Mouse (Mus musculus) midbrain, embryonic 10.5 days (tissue): ENCODE measurements at regions not wholly inside any gene's neighbourhood (a gene's known extent, or its start where the extent isn't known, plus 50 kb on each side); places are given as distances from the start of the nearest gene placed in this dataset.
A peak's percentile ranks its signal among the peaks of the same experiment; 100 is the strongest.

Experiments used
- DNase-seq: peaks from one replicate; pipeline ENCODE4 v3.0.0-alpha.2; 2017; ENCODE audit warnings: low spot score
- H3K27ac ChIP-seq: fragments of 300-500 bp; sonication (generic); replicated peaks from 2 replicates; pipeline ENCODE4 v1.5.1; 2016; ENCODE audit warnings: mild to moderate bottlenecking
- H3K27me3 ChIP-seq: fragments of 300-500 bp; sonication (generic); 2 replicates; pipeline ENCODE4 v1.6.1; 2016; ENCODE audit warnings: low read depth, mild to moderate bottlenecking; ENCODE audit not compliant: poor library complexity, severe bottlenecking
- H3K36me3 ChIP-seq: fragments of 300-500 bp; sonication (generic); 2 replicates; pipeline ENCODE4 v1.6.1; 2016; ENCODE audit warnings: mild to moderate bottlenecking, moderate library complexity
- H3K4me1 ChIP-seq: fragments of 300-500 bp; sonication (generic); 2 replicates; pipeline ENCODE4 v1.6.1; 2016
- H3K4me3 ChIP-seq: fragments of 300-500 bp; sonication (generic); 2 replicates; pipeline ENCODE4 v1.5.1; 2016; ENCODE audit warnings: mild to moderate bottlenecking, moderate library complexity
- H3K9me3 ChIP-seq: fragments of 300-500 bp; sonication (generic); replicated peaks from 2 replicates; pipeline ENCODE4 v1.6.1; 2016; ENCODE audit warnings: mild to moderate bottlenecking
- WGBS: fragments of 180-500 bp; shearing (Covaris S2); methylation state at CpG from one replicate; pipeline ENCODE4 v1.1.7; 2016; 5-methylcytosine and 5-hydroxymethylcytosine counted together

- Histone ChIP-seq H3K4me1 (peaks cover 8% of the 10 kb centered on the region), H3K4me3 (no peak overlapping the region), H3K9me3 (no peaks in the 10 kb centered on the region), H3K27ac (no peak overlapping the region), H3K27me3 (no peaks in the 10 kb centered on the region), H3K36me3 (no peaks in the 10 kb centered on the region)
- no peak for DNase-seq
- 76% methylated on average over 2 of the region's 2 CpGs for WGBS
Measured at GRCm38 (mm10) chr15:59886036-59886435, 130.4 kb downstream of the 4933412E24Rik start.

DNA sequence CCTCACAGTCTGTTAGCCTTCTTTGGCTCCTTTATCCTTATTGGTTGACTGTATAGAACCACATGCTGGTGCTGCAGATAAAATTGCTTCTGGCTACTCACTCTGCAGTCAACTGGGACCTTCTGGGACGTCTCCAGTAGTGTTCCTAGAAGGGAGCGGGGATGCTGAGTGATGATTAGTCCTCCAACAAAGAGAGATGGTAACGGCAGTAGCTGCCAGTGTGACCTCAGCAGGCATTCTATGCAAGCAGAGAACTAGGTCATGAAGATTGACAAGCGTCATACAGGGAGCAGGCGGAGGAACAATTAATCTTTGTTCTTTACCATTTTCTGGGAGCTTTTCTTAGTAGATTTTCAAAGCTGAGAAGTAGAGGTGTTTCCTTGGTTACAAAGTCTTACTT lies 134.0 kb downstream of the 4933412E24Rik start:
- Histone ChIP-seq H3K9me3 (no peaks in the 10 kb centered on the region), H3K4me3 (no peak overlapping the region), H3K4me1 (0 out of 2 replicates have a peak, but pooled peaks cover 2% of the 10 kb centered on the region), H3K27me3 (no peaks in the 10 kb centered on the region), H3K27ac (no peak overlapping the region), H3K36me3 (no peaks in the 10 kb centered on the region)
- 82% methylated on average over 5 of the region's 5 CpGs for WGBS
- DNase-seq = no peak

- Histone ChIP-seq H3K4me1 (no peaks in the 10 kb centered on the region), H3K27me3 (no peaks in the 10 kb centered on the region), H3K4me3 (no peak overlapping the region), H3K27ac (no peak overlapping the region), H3K36me3 (no peaks in the 10 kb centered on the region), H3K9me3 (no peaks in the 10 kb centered on the region)
- DNase-seq = no peak
- 90% methylated on average over 5 of the region's 5 CpGs for WGBS
Measured at GRCm38 (mm10) chr15:59880426-59880825, 136.0 kb downstream of the 4933412E24Rik start.

GRCm38 (mm10) chr15:59879311-59879710 lies 137.1 kb downstream of the 4933412E24Rik start:
- Histone ChIP-seq H3K36me3 (no peaks in the 10 kb centered on the region), H3K4me1 (no peaks in the 10 kb centered on the region), H3K27ac (no peak overlapping the region), H3K9me3 (no peaks in the 10 kb centered on the region), H3K4me3 (no peak overlapping the region), H3K27me3 (no peaks in the 10 kb centered on the region)
- DNase-seq = no peak
- 86% methylated on average over 4 of the region's 4 CpGs for WGBS

DNA sequence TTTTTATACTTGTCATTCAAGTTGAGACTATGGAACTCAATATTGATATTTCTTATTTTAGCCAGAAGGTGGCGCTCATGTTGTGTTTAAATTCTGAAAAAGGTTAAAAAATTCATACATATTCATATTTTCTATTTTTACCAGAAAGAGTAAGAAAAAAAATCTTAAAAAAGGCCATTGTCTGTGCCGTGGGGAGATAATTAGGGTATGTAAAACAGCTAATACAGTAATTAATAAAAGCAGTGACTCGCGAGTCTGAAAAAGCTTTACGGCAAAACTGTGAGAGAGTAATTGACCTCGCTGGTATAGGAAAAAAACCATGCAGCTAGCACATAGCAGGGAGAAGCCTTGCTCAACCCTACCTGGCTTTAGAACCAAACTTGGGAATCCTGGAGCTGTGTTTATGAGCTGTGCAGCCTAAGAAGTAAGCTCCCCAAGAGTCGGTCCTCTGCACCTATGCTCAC lies 140.1 kb downstream of the 4933412E24Rik start:
- Histone ChIP-seq H3K27ac (no peak overlapping the region), H3K9me3 (no peaks in the 10 kb centered on the region), H3K27me3 (no peaks in the 10 kb centered on the region), H3K36me3 (no peaks in the 10 kb centered on the region), H3K4me1 (no peaks in the 10 kb centered on the region), H3K4me3 (no peak overlapping the region)
- DNase-seq = no peak
- WGBS = 81% methylated on average over 7 of the region's 7 CpGs

DNA sequence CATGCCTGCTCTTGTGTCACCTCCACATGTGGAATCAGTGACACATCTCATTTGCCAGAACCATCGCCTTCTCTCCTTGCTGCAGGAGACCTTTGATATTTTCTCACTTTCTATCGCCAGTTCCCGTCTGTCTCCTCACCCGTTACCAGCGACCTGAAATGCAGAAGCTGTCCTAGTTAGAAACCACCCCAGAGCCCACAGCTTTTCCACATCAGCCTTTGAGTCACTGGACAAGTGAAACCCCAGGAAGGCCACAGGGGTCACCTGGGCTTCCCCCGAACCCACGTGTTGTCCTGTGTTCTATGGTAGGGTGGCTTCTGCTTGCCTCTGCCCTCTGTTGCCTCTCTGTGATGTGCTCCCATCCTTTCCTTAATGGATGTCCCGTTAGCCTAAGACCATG lies 149.7 kb downstream of the 4933412E24Rik start:
- Histone ChIP-seq H3K27me3 (no peaks in the 10 kb centered on the region), H3K9me3 (peaks cover 6% of the 10 kb centered on the region; the same call in 1 of the 2 replicates), H3K27ac (no peak overlapping the region), H3K36me3 (no peaks in the 10 kb centered on the region), H3K4me3 (no peak overlapping the region), H3K4me1 (no peaks in the 10 kb centered on the region)
- 93% methylated on average over 8 of the region's 8 CpGs for WGBS
- no peak for DNase-seq

DNA sequence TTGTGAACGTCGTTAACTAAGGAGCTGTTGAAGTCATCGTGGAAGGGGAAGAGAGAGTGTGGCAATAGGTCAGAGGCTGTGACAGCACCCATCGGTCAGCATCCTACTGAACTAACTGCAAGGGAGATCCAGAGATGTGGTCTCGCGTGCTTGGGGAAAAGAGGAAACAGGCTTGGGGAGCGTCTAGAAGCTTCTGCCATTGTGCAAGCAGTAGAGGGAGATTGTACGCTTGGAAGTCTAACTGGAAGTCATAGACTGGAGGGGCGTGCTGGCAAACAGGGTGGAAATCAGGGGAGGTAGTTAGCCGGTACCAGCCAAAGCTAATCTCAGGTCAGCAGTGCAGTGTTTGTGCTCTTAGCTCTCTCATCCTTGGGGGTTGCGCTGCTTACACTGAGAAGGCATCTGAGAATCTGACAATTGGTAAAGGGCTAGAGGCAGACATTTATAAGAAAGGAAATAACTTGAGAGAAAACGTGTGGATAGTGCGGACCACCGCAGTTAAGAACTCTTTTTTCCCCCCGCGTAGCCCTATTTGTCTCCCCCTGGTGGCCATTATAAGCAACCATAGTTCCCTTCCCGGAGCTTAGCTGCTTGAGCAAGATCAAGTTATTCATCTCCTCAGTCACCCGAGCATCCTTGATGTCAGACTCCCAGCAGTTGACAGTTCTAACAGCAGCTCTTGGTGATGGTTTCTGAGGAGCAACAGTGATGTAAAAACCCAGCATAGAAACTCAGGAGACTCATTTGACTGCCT lies 151.5 kb downstream of the 4933412E24Rik start:
- peak; percentile 36 for DNase-seq
- H3K36me3 ChIP-seq = no peaks in the 10 kb centered on the region
- no peak overlapping the region for H3K4me3 ChIP-seq
- H3K27ac ChIP-seq = no peak overlapping the region
- no peaks in the 10 kb centered on the region for H3K27me3 ChIP-seq
- no peaks in the 10 kb centered on the region for H3K4me1 ChIP-seq
- WGBS = 60% methylated on average over 18 of the region's 18 CpGs
- H3K9me3 ChIP-seq = peaks cover under 1% of the 10 kb centered on the region; the same call in 1 of the 2 replicates

- Histone ChIP-seq H3K4me3 (no peak overlapping the region), H3K27me3 (no peaks in the 10 kb centered on the region), H3K36me3 (no peaks in the 10 kb centered on the region), H3K9me3 (no peaks in the 10 kb centered on the region), H3K4me1 (no peaks in the 10 kb centered on the region), H3K27ac (no peak overlapping the region)
- no peak for DNase-seq
- 86% methylated on average over 12 of the region's 12 CpGs for WGBS
Measured at GRCm38 (mm10) chr15:59852271-59853000, 164.0 kb downstream of the 4933412E24Rik start.

- H3K4me3 ChIP-seq = no peak overlapping the region
- 82% methylated on average over 7 of the region's 7 CpGs for WGBS
- H3K27ac ChIP-seq = no peak overlapping the region
- DNase-seq = no peak
- no peaks in the 10 kb centered on the region for H3K36me3 ChIP-seq
- H3K27me3 ChIP-seq = no peaks in the 10 kb centered on the region
- H3K4me1 ChIP-seq = no peaks in the 10 kb centered on the region
- H3K9me3 ChIP-seq = no peaks in the 10 kb centered on the region
Measured at GRCm38 (mm10) chr15:59845158-59845739, 171.2 kb downstream of the 4933412E24Rik start.

DNA sequence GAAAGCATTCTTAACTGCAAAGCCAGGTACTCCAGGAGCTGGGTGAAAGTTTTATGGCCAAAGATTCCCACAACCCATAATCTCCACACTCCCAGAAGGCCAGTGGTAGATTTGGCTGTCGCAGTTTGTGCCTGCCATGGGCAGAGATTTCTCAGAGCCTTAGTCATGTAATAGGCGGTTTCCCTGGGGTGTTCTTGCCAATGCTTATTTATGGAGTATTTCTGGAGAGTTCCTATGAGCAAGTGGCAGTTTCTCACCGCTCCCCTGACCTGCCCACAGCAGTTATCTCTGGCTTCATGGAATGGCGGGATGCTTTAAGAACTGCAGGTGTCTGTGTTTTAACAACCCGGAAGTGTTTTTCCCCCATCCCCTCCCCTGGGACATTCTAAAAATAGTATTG lies 179.8 kb downstream of the 4933412E24Rik start:
- no peaks in the 10 kb centered on the region for H3K4me1 ChIP-seq
- H3K36me3 ChIP-seq = no peaks in the 10 kb centered on the region
- WGBS = 85% methylated on average over 5 of the region's 5 CpGs
- no peaks in the 10 kb centered on the region for H3K27me3 ChIP-seq
- DNase-seq = no peak
- no peak overlapping the region for H3K4me3 ChIP-seq
- H3K9me3 ChIP-seq = no peaks in the 10 kb centered on the region
- H3K27ac ChIP-seq = no peak overlapping the region

DNA sequence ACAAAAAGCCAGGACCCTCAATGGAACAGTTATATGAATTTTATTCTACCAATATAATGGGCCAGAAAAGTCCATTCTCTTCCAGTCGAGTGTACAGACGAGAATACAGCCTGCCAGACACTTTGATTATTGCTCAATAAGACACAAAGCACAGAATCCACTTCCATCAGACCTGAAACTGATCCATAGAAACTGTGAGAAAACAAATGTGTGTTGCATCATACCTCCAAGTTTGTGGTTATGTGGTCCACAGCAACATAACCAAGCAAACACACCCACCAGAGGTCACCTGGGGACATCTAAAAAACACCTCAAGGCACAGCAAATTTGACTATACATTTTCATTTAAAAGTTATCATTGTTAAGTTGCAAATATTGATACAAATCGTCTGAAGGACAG lies 183.2 kb downstream of the 4933412E24Rik start:
- Histone ChIP-seq H3K9me3 (no peaks in the 10 kb centered on the region), H3K27me3 (no peaks in the 10 kb centered on the region), H3K4me3 (no peak overlapping the region), H3K4me1 (0 out of 2 replicates have a peak, but pooled peaks cover 1% of the 10 kb centered on the region), H3K36me3 (no peaks in the 10 kb centered on the region), H3K27ac (no peak overlapping the region)
- DNase-seq = no peak
- 79% methylated on average over 3 of the region's 3 CpGs for WGBS

DNA sequence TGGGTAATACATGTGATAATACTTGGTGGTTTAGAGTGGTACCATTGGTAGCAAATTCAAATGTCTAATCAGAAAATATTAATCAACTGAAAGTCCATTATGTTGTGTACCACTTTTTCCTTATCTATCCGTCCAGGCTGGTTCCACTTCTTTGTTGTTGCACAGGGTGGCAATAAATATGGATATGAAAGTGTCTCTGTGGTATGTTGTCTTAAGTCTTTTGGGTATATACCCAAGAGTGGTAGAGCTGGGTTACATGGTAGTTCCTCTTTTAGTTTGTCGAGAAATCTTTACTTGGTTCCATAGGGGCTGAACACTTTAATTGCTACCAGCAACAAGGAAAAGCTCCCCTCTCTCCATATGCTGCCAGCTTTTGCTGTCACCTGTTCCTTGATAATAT lies 184.9 kb downstream of the 4933412E24Rik start:
- Histone ChIP-seq H3K4me1 (peaks cover 12% of the 10 kb centered on the region), H3K27me3 (no peaks in the 10 kb centered on the region), H3K36me3 (no peaks in the 10 kb centered on the region), H3K9me3 (no peaks in the 10 kb centered on the region), H3K27ac (no peak overlapping the region), H3K4me3 (no peak overlapping the region)
- WGBS = 85% methylated on average over 2 of the region's 2 CpGs
- DNase-seq = no peak
